Mouse (Mus musculus): ENCODE data around the gene Abr.

DNA sequence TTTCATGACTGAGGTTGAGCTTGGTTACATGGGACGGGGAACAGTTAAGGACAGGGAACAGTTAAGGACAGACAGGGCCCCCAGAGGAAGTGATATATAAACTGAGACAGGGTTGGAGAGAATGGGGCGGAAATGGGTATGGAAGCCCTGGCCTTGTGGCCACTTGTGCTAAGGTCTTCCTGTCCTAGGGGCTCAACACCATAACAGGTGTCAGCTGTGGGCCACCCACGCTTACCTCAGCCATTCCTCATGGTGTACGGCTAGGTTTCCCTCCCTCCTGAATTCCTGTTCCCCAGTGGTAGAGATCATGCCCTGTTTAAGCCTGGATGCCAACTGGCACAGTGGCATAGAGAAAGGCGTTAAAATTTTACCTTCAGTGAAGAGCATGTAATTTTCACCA lies 135.1 kb downstream of the Abr start:
- TF ChIP-seq EP300 (IDR thresholded peaks at IDR 0.05; ENCODE audit: insufficient read depth, low read depth, low read length): no peak
- TF ChIP-seq POLR2A (IDR thresholded peaks at IDR 0.05; ENCODE audit: insufficient read depth, low read length): no peak
- TF ChIP-seq CTCF (IDR thresholded peaks at IDR 0.05; ENCODE audit: low read depth, low read length): no peak
